Mouse (Mus musculus) liver, embryonic 14.5 days (tissue): ENCODE measurements at regions not wholly inside any gene's neighbourhood (a gene's known extent, or its start where the extent isn't known, plus 50 kb on each side); places are given as distances from the start of the nearest gene placed in this dataset.

Experiments
- CTCF ChIP-seq: IDR thresholded peaks from 2 replicates; pipeline ENCODE4 v1.5.1; 2016; ENCODE audit warnings: antibody characterized with exemption, low read depth, control low read depth
- EP300 ChIP-seq: IDR thresholded peaks from 2 replicates; pipeline ENCODE4 v1.6.1; 2016; ENCODE audit warnings: antibody characterized with exemption, low read depth

DNA sequence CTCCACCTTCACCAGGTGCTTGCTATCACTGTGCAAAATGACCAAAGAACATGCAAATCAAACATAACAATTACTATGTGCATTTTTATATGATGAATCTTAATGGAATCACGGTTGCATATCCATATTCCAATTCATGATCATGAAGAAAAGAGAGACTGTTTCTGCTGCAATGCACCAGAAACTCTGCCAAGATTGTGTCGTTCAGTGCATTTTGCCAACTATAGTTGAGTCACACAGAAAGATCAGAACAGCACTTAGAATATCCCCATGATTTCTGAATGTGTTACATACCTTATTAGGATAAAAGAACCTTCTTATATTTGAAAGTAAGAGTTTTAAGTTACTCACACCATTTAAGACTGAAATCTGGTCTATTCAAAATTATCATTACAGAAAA lies 483.7 kb upstream of the C030005K15Rik start:
- TF ChIP-seq CTCF (no peak), EP300 (no peak)
